Mouse (Mus musculus): ENCODE results near the gene Amer2.
"Not testable (repeated sequence)": the region's sequence is repeated elsewhere in the genome, so short reads cannot be mapped to it uniquely, and the experiment has no call there.

The Amer2 gene

DNA sequence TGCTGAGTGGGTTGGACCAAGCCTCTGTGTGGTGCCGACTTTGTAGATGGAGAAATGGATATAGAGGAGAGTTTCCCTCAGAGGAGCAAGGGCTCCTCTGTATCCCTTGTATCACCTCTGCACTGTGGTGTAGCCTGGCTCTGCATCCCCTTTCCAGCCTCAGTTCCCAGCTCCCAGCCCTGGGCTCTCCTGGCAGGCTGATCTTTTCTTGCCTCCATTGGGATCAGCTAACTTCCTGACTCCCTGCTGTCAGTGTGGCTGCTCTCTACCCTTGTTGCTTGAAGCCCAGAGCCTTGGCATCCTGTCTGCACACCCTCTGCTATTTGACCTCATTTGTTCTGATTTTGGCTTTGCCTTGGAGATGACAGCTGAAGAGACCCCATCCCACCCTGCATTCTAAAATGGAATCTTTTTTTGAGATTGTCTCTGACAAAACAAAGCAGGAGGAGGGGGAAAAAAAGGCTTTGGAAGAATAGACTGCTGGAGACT is at the start of gene Amer2:
Amer2 (plus strand) TSS at position 439 of the 489 bp plus-strand sequence.
- no peak for DNase-seq (ENCODE audit: low spot score in 2 of 2)

DNA sequence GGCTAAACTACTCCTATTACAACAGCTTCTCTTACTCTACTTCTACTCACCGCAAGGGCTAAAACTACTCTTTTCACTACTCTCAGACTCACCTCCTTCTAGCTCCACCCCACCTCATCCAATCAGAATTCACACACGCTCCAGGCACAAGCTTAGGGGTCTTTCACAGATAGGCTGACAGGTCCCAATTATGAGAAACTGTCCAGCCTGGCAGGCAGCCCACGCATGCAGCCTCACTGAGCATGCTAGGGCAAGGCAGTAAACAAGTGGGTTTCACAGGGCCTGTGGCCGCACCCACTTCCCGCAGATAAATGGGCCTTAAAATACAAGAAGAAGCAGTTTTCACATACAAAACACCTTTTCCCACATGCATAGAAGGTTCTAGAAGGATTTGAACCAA is 33.1 kb upstream of the Amer2 start:
- DNase-seq (ENCODE audit: low spot score in 2 of 2): not testable (repeated sequence)

DNA sequence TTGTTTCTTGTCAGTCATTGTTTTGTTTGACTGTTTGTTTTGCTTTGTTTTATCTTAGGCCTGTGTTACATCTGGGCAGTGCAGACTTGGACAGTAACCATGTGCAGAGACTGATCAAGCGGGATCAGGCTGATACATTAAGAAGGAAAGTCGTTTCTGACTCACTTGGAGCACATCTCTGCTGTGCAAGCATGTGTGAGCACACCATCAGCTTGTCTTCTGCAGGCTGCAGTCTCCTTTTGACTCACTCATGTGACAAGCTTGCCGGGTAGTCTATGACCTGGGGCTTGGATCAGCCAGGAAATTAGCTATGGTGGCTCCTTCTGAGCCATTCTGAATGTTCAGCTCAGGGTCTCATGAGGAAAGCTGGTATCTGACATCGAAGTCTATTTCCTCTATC is 32.5 kb upstream of the Amer2 start:
- no peak for DNase-seq (ENCODE audit: low spot score in 2 of 2)

DNA sequence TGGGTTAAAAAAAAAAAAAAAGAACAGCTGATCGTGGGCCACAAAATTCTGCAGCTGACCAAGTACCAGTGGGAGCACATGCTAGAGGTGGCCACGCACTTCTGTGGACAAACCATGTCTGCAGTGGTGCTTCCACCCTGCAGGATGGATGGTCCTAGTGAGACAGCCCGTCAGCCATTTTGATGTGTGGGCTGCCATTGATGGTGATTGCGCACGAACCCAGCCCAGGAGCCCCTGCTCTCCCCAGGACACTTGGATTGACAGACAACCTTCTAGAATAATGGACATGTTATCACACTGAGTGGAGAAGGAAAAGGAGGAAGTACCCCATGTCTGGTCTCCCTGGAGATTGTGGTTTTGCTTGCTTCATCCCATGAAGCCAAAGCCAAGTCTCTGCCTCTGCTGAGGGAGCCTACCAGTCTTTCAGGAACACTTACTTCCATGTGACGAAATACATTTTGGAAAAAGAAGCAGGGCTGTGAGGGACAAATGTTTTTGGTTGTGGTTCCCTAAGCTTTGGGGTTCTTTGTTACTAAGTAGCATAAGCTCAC is 27.7 kb upstream of the Amer2 start:
- no peak for DNase-seq (ENCODE audit: low spot score in 2 of 2)

DNA sequence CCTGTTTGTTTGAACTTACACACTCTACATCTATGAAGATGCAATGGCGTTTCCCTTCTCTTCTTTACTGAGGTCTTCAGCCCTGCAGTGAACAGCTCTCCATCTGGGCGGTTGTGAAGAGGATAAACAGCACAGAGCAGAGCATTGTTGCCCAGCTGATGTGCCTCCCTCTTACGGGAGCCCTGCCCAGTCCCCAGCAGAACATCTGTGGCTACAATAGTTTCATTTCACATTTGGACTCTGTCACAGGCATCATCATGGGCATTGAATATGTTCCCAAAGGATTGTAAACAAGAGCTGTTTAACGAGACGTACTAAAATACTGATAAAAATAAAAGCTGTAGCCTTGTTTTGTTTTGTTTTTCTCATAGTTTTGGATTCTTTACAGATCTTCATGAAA is 14.7 kb upstream of the Amer2 start:
- DNase-seq (ENCODE audit: low spot score in 2 of 2): no peak

DNA sequence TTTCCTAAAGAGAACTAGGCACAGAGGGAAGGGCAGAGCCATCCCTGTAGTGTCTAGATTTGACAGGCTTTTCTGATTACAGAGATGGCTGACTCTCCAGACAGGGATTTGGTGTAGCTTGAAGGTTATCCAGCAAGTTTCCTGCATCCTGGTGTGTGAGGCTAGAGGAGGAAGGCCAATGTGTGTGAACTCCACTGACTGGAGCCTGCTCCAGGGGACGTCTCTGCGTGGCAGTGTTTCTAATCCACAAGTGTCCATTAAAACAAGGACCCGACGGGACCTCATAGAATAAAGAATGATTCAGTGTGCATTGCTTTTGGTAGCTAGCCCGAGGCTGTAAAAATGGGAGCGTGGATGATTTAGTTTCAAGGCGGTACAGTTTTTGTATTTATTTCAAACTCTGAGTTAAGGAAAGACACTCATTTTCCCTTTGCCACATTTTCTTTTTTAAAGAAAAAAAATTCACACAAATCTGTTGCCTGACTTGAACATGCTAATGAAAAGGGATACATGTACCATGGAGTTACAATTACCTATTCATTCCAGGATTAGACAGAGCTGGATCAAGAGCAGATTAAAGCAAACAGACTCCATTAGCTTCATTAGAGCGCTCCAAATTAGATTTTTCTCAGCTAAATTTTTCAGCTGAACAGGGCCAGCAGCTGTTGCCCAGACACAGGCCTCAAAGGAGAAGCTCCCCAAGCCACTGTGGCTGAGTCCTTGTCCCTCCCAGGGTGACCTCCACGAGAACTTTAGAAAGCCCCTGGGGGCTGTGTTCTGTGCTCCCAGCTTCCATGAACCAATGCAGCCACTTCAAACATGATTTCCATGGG is 11.5 kb upstream of the Amer2 start:
- DNase-seq (ENCODE audit: low spot score in 2 of 2): no peak

DNA sequence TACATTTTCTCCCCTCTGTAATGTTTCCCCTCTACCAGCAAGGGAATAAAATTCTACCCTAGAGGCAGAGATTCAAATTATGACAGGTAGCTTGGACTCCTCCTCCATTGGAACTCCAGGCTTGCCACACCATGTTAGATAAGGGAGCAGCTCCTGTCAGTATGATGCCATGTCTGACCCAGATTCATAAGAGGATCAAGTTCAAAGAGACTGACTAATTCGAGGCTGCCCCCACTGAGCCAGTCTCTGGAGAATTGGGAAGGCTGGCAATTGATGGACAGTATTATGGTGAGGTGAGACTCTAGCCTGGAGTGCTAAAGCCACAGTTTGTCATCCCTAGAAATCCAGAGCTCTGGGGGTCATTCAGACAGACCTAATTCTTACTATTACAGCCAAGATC is 6.3 kb upstream of the Amer2 start:
- no peak for DNase-seq (ENCODE audit: low spot score in 2 of 2)

DNA sequence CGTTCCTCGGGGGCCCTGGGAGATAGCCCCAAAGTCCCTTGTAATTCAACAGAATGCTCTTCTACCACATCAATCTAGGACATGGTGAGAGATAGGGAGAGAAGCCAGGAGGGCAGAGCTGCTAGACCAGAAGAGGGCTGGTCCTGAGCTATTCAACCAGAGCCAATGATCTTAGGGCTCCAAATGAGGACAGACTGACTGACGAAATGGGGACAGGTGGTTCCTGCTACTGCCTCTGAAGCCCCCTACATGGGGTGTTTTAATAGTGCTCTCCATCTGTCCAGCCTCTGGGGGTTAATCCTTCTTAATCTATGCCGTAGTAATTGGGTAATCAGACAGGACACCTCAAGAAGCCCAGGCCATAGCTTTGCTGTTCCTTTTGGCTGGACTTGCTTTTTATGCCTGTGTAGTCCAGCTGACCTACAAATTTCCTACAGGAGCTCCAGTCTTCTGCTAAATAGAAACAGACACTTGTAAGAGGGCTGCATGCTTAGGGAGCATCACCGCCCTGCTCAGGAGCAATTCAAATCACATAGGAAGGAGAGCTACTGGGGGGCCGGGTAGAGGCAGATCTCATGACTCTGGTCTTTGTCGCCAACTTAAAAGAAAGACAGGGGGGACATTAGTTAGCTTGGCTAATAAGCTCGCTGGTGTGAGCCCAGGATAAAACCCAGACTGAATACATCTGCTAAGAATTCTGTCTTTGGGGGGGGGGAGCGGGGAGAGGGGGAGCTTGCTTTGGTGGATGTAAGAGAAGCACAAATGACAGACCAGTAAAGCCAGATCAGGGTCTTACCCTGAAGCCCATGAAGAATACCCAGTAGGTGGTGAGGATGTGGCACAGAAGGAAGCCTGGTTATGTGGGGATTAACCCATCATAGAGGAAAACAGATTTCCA is 4.0 kb upstream of the Amer2 start:
- no peak for DNase-seq (ENCODE audit: low spot score in 2 of 2)

DNA sequence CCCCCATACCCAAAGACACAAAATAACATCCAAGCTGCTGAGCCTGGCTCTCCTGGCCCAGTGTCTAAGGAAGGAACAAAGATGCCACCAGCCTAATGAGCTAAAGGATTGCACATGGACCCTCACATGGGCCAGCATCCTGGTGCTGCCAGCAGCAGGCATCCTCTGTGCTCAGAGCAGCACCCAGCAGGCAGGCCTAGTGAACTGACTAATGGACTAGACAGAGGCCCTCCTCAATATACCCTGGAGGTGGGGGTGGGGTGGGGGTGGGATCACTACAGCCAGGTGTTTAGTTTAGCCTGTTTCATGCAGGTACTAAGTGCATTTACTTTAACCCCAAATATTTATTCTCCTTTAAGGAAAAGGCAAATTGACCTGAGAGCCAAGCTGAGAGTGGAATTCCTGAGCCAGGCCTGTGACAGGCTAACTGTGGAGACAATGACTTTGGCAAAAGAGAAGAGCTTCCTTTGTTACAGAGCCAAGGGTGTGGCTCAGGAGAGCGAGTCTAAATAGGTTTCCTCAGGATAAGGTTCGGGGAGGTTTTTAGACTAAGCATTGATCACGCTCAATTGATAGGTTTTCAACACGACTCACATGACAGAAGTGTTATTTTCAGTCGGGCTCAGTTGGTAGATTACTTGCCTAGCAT is 3.3 kb upstream of the Amer2 start:
- no peak for DNase-seq (ENCODE audit: low spot score in 2 of 2)

DNA sequence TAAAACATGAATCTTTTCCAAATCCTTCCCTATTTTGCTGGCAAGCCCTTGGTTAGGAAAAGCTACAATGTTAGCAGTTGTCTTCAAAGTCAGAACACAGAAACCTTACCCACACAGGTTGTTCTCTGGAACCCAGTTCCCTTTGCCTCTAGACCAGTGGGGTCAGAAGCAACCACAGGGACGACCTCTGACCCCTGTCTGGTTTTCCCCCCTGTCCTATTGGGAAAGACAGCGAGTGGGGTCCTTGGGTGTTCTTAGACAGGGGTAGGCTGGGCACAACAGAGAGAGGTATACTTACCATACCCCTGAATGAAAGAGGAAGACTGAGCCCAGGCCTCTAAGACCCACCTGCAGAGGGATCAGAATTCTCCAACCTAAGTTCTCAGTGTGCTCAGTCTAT is 4.0 kb downstream of the Amer2 start:
- no peak for DNase-seq (ENCODE audit: low spot score in 2 of 2)

DNA sequence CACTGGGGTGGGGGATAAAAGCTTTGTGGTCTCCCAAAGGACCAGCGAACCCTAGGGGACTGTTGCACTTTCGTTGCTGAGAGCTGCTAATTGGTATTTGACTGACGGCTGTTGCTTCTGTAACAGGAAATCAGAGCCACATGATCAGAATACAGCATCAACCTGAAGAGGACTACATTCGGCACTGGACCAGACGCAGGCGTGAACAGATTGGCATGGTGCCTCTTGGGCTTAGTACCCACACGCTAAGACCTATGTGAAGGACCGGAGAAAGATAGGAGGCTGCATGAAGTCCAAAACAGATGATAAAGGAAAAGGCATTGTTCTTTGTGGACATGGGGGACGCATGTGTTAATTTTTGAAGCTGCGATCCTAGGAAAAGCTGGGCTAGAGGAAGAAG is 4.5 kb downstream of the Amer2 start:
- DNase-seq (ENCODE audit: low spot score in 2 of 2): peak in 1 of 2 experiments; percentile 50

DNA sequence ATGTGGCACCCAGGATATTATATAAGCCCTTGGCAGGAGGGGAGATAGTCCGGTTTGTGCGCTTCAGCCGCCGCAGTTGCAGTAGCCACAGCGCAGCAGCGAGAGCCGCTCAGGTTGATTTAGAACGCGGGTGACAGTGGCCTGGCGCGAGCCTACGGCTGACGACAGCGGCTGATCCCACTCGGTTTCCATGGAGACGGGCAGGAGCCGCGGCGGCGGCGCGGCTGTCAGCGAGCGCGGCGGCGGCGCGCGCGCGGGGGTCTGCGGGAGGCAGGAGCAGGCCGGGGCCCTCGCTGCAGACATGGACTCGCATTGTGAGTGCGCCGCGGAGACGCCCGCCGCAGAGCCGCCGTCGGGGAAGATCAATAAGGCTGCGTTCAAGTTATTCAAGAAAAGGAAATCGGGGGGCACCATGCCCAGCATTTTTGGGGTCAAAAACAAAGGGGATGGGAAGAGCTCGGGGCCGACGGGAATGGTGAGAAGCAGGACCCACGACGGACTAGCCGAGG is 5.1 kb downstream of the Amer2 start:
- peak; percentile 89 to 93 for DNase-seq (ENCODE audit: low spot score in 2 of 2)

DNA sequence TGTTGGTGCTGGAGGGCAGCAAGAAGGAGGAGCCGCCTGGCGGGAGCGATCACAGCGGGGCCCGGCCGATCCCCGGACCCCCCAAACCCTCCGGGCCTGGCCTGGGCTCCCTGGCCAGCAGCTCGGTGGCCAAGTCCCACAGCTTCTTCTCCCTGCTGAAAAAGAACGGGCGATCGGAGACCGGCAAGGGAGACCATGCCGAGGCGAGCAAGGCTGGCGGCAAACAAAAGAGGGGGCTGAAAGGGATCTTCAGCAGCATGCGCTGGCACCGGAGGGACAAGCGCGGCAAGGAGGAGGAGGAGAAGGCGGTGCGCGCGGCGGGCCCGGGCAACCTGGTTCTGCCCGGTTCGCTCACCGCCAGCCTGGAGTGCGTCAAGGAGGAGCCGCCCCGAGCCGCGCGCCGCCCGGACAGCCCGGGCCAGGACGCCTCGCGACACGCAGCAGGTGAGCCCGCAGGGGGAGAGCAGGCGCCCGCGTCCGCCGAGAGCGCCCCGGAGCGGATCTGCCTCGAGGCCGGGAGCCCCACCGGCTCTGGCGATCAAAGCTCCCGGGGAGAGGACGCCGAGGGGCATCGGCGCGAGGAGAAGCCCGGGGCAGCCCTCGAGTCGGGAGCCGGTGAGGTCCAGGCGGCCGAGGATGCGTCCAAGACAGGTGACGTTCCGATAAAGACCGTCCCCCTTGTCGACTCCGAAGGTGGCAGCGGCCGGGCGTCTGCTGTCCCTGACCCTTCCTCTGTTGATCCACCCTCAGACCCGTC is 5.7 kb downstream of the Amer2 start:
- peak in 1 of 2 experiments; percentile 64 for DNase-seq (ENCODE audit: low spot score in 2 of 2)

DNA sequence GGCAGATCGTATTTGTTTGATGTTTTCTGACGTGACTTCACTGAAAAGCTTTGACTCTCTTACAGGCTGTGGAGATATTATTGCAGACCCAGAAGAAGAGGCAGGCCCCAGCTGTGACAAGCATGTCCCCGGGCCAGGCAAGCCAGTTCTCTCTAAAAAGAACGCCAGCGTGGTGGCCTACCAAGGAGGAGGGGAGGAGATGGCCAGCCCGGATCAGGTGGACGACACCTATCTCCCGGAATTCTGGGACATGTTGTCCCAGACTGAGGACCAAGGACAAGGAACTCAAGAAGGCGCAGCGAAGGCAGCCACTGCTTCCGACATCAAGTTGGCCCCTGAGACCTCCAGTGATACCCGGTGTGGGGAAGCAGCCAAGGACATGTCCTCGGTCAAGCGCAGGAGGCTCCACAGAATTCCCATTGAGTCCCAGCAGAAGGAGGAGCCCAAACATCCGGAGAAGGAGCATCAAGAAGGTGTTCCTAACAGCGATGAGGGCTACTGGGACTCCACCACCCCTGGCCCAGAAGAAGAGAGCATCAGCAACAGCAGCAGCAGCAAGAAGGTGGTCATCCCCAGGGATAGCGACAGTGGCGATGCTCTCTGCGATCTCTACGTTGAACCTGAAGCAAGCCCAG is 6.4 kb downstream of the Amer2 start:
- DNase-seq (ENCODE audit: low spot score in 2 of 2): peak in 1 of 2 experiments; percentile 48

DNA sequence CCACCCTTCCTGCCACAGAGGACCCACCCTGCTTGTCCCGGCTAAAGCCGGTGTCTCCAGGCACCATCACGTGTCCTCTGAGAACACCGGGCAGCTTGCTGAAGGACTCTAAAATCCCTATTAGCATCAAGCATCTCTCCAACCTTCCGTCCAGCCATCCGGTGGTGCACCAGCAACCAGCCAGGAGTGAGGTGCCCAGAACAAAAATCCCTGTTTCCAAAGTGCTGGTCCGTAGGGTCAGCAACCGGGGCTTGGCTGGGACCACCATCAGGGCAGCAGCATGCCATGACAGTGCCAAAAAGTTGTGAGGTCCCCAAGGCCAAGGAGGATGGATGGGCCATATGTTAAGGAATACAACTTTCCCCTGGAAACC is 6.9 kb downstream of the Amer2 start:
- no peak for DNase-seq (ENCODE audit: low spot score in 2 of 2)

DNA sequence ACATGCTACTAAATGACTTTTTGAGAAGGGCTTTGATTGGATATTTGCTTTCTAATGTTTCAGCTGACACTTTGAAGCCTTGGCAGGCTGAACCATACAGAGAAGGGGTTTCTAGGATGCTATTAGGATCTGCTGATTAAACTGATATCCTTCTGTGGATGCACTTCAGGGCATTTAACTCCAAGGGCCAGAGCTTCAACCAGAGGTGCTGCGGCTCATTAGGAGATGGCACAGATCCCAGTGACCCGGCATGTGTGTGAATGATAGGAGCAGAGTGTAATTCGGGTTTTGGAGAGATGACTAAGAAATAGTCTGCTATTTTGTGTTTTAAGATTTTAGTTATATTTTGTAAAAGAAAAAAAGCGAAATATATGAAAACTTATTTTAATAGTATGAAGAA is 8.6 kb downstream of the Amer2 start:
- no peak for DNase-seq (ENCODE audit: low spot score in 2 of 2)

DNA sequence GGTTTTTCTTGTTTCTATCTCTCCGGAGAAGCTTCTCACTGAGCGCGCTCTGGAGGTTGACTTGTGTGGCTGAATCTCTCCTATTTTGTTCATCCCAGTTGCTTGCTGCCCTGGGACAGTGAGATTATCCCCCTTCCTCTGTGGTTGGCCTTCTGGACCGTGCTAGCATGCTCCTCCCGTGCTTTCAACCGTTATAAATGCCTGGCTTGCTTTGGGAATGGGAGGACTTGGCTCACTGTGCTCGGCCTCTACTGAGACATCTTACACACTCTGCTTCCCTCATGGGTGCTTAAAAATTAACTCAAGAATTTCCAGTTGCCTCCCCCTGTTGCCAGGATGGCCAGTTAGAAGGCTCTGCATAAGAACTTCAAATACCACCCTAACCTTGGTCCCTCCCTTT is 10.8 kb downstream of the Amer2 start:
- DNase-seq (ENCODE audit: low spot score in 2 of 2): no peak

DNA sequence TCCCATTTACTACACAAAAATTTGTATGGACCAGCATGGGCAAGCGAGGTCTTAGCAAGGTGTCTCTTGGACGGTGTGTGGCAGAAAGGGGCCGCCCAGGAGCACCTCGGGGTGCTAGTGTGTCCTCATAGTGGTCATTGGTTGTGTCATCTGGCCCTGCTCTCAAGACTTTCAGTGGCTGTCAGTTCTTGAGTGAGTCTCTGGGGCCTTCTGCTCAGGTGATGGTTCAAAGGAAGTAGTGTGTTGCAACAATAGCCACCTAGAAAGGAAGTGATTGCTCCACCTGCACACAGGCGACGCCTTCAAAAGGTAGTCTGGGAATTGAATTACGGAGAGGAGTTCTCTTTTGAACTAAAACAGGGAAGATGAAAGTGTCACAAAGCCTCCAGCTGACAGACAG is 11.2 kb downstream of the Amer2 start:
- no peak for DNase-seq (ENCODE audit: low spot score in 2 of 2)

DNA sequence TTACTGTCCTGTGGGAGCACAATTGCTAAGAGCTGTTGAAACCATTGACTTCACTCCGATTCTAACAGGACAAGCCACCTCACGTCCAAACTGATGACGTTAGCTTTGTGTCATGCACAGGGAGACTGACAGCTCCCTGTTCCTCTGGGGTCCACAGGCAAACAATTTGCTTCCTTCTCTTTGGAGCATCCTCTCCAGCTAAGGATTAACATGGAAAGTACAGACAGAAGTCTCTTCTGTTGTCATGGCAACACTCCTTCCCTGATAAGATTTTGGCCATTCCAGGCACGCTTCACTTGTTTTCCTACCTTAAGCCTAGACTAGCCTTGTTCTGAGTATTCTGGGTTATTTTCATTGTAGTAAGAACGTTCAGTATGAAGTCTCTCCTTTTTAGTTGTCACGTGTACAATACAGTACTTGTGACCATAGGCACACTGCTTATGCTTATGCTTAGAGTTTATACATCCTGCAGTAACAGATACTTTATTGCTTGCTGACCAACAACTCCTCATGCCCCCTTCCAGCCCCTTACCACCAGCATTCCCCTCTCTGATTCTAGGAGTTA is 12.1 kb downstream of the Amer2 start:
- no peak for DNase-seq (ENCODE audit: low spot score in 2 of 2)
